Mouse (Mus musculus) midbrain, embryonic 11.5 days (tissue): Measurements from ENCODE around the gene Rptn. TPM values are rescaled to one million over a fixed set of nuclear protein-coding genes. Genes with fewer than 3 reads are reported as not detected.
A peak's percentile ranks its signal among the peaks of the same experiment; 100 is the strongest.

Source experiments
- ATAC-seq: fragments of 200-750 bp; cut with Nextera tagmentation; 2 replicates; pipeline ENCODE4 v1.8.0; 2017; ENCODE audit warnings: moderate TSS enrichment, moderate library complexity; ENCODE audit not compliant: low FRiP score
- DNase-seq: peaks from one replicate; pipeline ENCODE4 v3.0.0; 2015; ENCODE audit warnings: low spot score; ENCODE audit errors: missing footprints
- H3K27ac ChIP-seq: fragments of 300-500 bp; sonication (generic); 2 replicates; pipeline ENCODE4 v1.5.1; 2014; ENCODE audit warnings: low read depth, low read length
- H3K27me3 ChIP-seq: fragments of 300-500 bp; sonication (generic); 2 replicates; pipeline ENCODE4 v1.6.1; 2014; ENCODE audit warnings: mild to moderate bottlenecking, low read length, moderate library complexity, mixed read lengths; ENCODE audit not compliant: control insufficient read depth, insufficient read depth
- H3K36me3 ChIP-seq: fragments of 300-500 bp; sonication (generic); 2 replicates; pipeline ENCODE4 v1.6.1; 2014; ENCODE audit warnings: mild to moderate bottlenecking, low read length, moderate library complexity, mixed read lengths; ENCODE audit not compliant: control insufficient read depth, insufficient read depth
- H3K4me1 ChIP-seq: fragments of 300-500 bp; sonication (generic); 2 replicates; pipeline ENCODE4 v1.6.1; 2014; ENCODE audit warnings: low read length; ENCODE audit not compliant: control insufficient read depth, insufficient read depth
- H3K4me2 ChIP-seq: fragments of 300-500 bp; sonication (generic); 2 replicates; pipeline ENCODE4 v1.6.1; 2014; ENCODE audit warnings: mild to moderate bottlenecking, moderate library complexity
- H3K4me3 ChIP-seq: fragments of 300-500 bp; sonication (generic); 2 replicates; pipeline ENCODE4 v1.5.1; 2014; ENCODE audit warnings: low read depth, low read length
- H3K9ac ChIP-seq: fragments of 300-500 bp; sonication (generic); 2 replicates; pipeline ENCODE4 v1.6.1; 2014; ENCODE audit warnings: low read length
- H3K9me3 ChIP-seq: fragments of 300-500 bp; sonication (generic); 2 replicates; pipeline ENCODE4 v1.6.1; 2016; ENCODE audit warnings: low read length; ENCODE audit not compliant: control insufficient read depth
- WGBS: fragments of 180-500 bp; shearing (Covaris S2); extraction: QIAGEN DNeasy Blood & Tissue Kit; methylation state at CpG from one replicate; pipeline ENCODE4 v1.1.7; 2014; 5-methylcytosine and 5-hydroxymethylcytosine counted together
- polyA plus RNA-seq: library from polyadenylated mRNA; unstranded; fragments of >200 nt; fragmentation: Nextera tagmentation; extraction: Ambion mirVana; gene quantifications from 2 replicates; pipeline ENCODE4 v1.2.1, GENCODE M21; 2014

Rptn gene
- polyA plus RNA-seq, 1 experiment from 2014 or later, result not detected

DNA sequence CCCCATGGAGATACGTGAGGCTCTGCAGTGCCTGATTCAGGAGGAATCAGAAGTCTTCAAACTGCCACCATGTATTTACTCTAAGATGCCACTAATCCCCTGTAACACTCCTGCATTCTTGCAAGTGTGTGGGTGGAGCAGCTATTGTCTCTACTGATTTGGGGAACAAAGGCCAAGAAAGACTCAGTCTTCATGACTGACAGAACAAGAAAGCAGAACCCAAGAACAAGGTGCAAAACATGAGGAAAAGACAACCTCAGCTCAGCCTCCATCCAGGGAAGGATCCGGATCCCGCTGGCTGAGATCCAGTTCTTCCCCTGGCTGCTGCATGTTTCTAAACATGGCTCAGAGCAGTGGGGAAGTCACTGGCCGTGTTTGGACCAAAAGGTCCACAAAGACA is 15.4 kb upstream of the Rptn start:
- no peaks in the 10 kb centered on the region for H3K4me1 ChIP-seq
- 42% methylated on average over 4 of the region's 4 CpGs for WGBS
- H3K9me3 ChIP-seq, result no peaks in the 10 kb centered on the region
- no peak overlapping the region for H3K4me2 ChIP-seq
- DNase-seq, result no peak
- H3K9ac ChIP-seq, result no peak overlapping the region
- H3K36me3 ChIP-seq, result no peaks in the 10 kb centered on the region
- no peak for ATAC-seq
- H3K27me3 ChIP-seq, result no peaks in the 10 kb centered on the region
- no peak overlapping the region for H3K27ac ChIP-seq
- H3K4me3 ChIP-seq, result no peak overlapping the region

- Histone ChIP-seq H3K4me3 (no peak overlapping the region), H3K27me3 (no peaks in the 10 kb centered on the region), H3K4me1 (no peaks in the 10 kb centered on the region), H3K36me3 (no peaks in the 10 kb centered on the region), H3K9me3 (no peaks in the 10 kb centered on the region), H3K4me2 (no peak overlapping the region), H3K9ac (no peak overlapping the region), H3K27ac (no peak overlapping the region)
- DNase-seq (no peak), ATAC-seq (no peak)
- 92% methylated on average over 3 of the region's 3 CpGs for WGBS
Measured at GRCm38 (mm10) chr3:93403936-93404335, 10.4 kb downstream of the Rptn start.

- ATAC-seq, result peak; percentile 50; the same call in 1 of the 2 replicates
- H3K4me1 ChIP-seq, result no peaks in the 10 kb centered on the region
- no peaks in the 10 kb centered on the region for H3K27me3 ChIP-seq
- DNase-seq, result peak; percentile 88
- H3K4me3 ChIP-seq, result no peak overlapping the region
- H3K27ac ChIP-seq, result no peak overlapping the region
- H3K9ac ChIP-seq, result no peak overlapping the region
- no peaks in the 10 kb centered on the region for H3K9me3 ChIP-seq
- no peak overlapping the region for H3K4me2 ChIP-seq
- 37% methylated on average over 5 of the region's 5 CpGs for WGBS
- no peaks in the 10 kb centered on the region for H3K36me3 ChIP-seq
Measured at GRCm38 (mm10) chr3:93406992-93407391, 13.5 kb downstream of the Rptn start.

DNA sequence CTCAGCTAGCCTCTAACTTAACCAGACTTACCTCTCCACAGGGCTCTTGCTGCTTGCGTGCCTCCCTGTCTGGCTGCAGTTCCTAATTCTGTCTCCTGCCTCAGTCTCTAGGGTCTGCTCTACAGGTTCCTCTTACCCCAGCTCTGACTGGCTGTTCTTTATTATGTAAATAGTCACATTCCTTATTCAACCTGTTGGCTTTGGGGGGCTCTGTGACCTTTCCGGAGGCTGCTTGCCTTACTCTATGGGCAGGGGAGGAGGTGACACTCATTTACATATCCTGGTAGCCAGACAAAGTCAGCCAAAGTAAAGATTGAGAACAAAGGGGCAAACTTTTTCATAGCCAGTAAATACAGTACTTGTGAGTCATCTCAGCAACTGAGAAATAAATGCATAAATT is 18.4 kb downstream of the Rptn start:
- 17% methylated on average over 2 of the region's 2 CpGs for WGBS
- no peaks in the 10 kb centered on the region for H3K27me3 ChIP-seq
- no peak overlapping the region for H3K4me2 ChIP-seq
- no peak overlapping the region for H3K4me3 ChIP-seq
- H3K9me3 ChIP-seq, result no peaks in the 10 kb centered on the region
- H3K4me1 ChIP-seq, result no peaks in the 10 kb centered on the region
- H3K36me3 ChIP-seq, result no peaks in the 10 kb centered on the region
- no peak overlapping the region for H3K9ac ChIP-seq
- ATAC-seq (no peak), DNase-seq (no peak)
- H3K27ac ChIP-seq, result no peak overlapping the region

DNA sequence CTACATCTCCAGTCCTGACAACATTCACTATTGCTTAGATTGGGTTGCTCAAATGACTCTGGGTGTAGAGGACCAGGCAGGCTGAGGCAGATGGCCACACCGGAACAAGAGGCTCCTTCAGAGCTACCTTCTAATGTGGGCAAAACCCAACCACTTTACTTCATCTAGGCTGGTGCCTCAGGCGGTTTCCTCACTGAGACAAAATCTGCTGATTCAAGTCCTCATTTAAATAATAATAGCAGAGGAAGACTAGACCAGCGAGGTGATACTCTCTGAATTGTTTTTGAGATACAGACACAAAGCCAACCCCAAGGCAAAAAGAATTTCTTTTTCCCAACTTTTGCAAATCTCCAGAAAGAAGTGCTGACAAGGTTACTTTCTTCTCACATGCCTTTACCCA is 38.2 kb downstream of the Rptn start:
- Histone ChIP-seq H3K9me3 (no peaks in the 10 kb centered on the region), H3K36me3 (no peaks in the 10 kb centered on the region), H3K4me2 (no peak overlapping the region), H3K27ac (no peak overlapping the region), H3K4me1 (no peaks in the 10 kb centered on the region), H3K9ac (no peak overlapping the region), H3K27me3 (no peaks in the 10 kb centered on the region), H3K4me3 (no peak overlapping the region)
- DNase-seq (no peak), ATAC-seq (no peak)
- WGBS, result 37% methylated on average over 3 of the region's 3 CpGs

- Histone ChIP-seq H3K9me3 (no peaks in the 10 kb centered on the region), H3K9ac (no peak within 1 kb of the TSS), H3K27ac (no peak within 1 kb of the TSS), H3K4me2 (peak within 1 kb of the TSS; percentile 82), H3K4me3 (no peak within 1 kb of the TSS), H3K36me3 (no peaks in the 10 kb centered on the region), H3K4me1 (peaks cover 4% of the 10 kb centered on the region), H3K27me3 (peaks cover 28% of the 10 kb centered on the region)
- 87% methylated on average over 1 of the region's 1 CpGs for WGBS
- ATAC-seq (no peak), DNase-seq (no peak)
Measured at GRCm38 (mm10) chr3:93442030-93442429, 48.5 kb downstream of the Rptn start, which contains the start of gene Tchh. Tchh (plus strand) TSS chr3:93442330.

- DNase-seq, result peak; percentile 97
- peaks cover 38% of the 10 kb centered on the region for H3K27me3 ChIP-seq
- no peak overlapping the region for H3K9ac ChIP-seq
- WGBS, result under 1% methylated on average over 38 of the region's 38 CpGs
- no peak overlapping the region for H3K27ac ChIP-seq
- H3K4me1 ChIP-seq, result peaks cover 4% of the 10 kb centered on the region
- no peak for ATAC-seq
- no peaks in the 10 kb centered on the region for H3K36me3 ChIP-seq
- H3K4me2 ChIP-seq, result peak overlapping the region; percentile 82
- H3K4me3 ChIP-seq, result peak overlapping the region; percentile 53
- H3K9me3 ChIP-seq, result no peaks in the 10 kb centered on the region
Measured at GRCm38 (mm10) chr3:93443501-93444101, 50.1 kb downstream of the Rptn start.

GRCm38 (mm10) chr3:93444343-93445164 is 51.1 kb downstream of the Rptn start:
- WGBS, result under 1% methylated on average over 56 of the region's 56 CpGs
- DNase-seq (peak; percentile 98), ATAC-seq (peak; percentile 84)
- Histone ChIP-seq H3K27me3 (peaks cover 38% of the 10 kb centered on the region), H3K36me3 (no peaks in the 10 kb centered on the region), H3K9me3 (no peaks in the 10 kb centered on the region), H3K9ac (peak overlapping the region; percentile 62), H3K4me2 (peak overlapping the region; percentile 82), H3K4me1 (peaks cover 4% of the 10 kb centered on the region), H3K4me3 (peak overlapping the region; percentile 53), H3K27ac (no peak overlapping the region)

DNA sequence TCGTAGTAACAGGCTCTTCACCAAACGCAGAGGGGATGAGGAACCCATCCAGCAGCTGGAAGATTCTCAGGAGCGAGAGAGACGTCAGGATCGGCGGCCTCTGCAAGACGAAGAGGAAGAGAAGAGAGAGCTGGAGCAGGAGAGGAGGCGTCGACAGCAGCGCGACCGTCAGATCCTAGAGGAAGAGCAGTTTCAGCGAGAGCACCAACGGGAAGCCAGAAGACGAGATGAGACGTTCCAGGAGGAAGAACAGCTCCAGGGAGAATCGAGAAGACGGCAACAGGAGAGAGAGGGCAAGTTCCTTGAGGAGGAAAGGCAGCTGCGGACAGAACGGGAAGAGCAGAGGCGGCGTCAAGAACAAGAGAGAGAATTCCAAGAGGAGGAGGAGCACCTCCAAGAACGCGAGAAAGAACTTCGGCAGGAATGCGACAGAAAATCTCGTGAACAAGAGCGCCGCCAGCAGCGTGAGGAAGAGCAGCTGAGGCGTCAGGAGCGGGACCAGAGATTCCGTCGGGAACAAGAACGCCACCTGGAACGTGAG is 51.7 kb downstream of the Rptn start:
- Histone ChIP-seq H3K27ac (no peak overlapping the region), H3K36me3 (no peaks in the 10 kb centered on the region), H3K4me3 (peak overlapping the region; percentile 53), H3K9ac (peak overlapping the region; percentile 62), H3K4me2 (peak overlapping the region; percentile 82), H3K4me1 (peaks cover 4% of the 10 kb centered on the region), H3K27me3 (peaks cover 40% of the 10 kb centered on the region), H3K9me3 (no peaks in the 10 kb centered on the region)
- WGBS, result 0% methylated on average over 36 of the region's 36 CpGs
- DNase-seq (peak; percentile 93), ATAC-seq (no peak)
